ENCODE assay signal across 27 mouse cellular contexts in the genomic region with DNA sequence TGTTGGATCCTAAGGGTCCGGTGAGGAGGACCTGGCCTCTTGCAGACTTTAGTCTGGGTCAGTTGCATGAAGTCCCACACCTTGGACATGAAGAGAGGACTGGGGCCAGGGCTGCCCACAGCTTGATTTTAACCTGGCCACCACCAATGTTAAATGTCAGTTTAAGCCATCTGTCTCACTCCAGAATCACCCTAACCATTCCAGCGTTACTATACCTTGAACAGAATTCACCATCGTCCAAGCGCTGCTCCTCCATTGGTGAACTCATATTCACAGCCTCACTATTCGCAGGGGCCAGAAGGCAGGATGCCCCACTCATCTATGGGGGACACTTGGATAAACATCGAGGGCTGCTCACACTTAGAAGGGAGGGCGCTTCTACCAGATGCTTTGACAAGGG.
"Had no signal": no experiment of that assay in that cellular context is flagged by ENCODE, and none has a peak within 500 bp of the region (broad histone marks: within the 10 kb centered on the region; RNA-seq: fewer than 3 reads in every experiment).

No protein-coding gene starts in this region.

- H3K27me3 ChIP-seq: embryonic facial prominence, embryonic 12.5 days; embryonic facial prominence, embryonic 13.5 days; embryonic facial prominence, embryonic 15.5 days; forebrain, embryonic 12.5 days; forebrain, embryonic 13.5 days; forebrain, embryonic 15.5 days had no signal

- H3K9me3 ChIP-seq: forebrain, embryonic 15.5 days had no signal

- ATAC-seq: forebrain, embryonic 13.5 days; forebrain, embryonic 14.5 days; forebrain, embryonic 15.5 days; forebrain, embryonic 16.5 days; forebrain, postnatal 0 days had no signal

- H3K4me1 ChIP-seq: forebrain, embryonic 15.5 days had no signal

- DNase-seq: cerebellum, adult 2 months; cerebellum, adult 8-10 months; cerebellum, adult 9-10 months; cerebellum, adult 9-11 months; cerebellum, postnatal 10 days; cerebellum, postnatal 14 days; cerebellum, postnatal 25 days; cerebellum, postnatal 36 days; embryo, embryonic 11 days; forebrain, postnatal 0 days; gastrocnemius, adult 2 months; gastrocnemius, postnatal 10 days; gastrocnemius, postnatal 14 days; gastrocnemius, postnatal 25 days; gastrocnemius, postnatal 36 days; heart, adult 2 months had no signal

- H3K4me2 ChIP-seq: embryonic facial prominence, embryonic 12.5 days; embryonic facial prominence, embryonic 13.5 days; embryonic facial prominence, embryonic 15.5 days; forebrain, embryonic 12.5 days; forebrain, embryonic 13.5 days; forebrain, embryonic 15.5 days had no signal

- H3K36me3 ChIP-seq: embryonic facial prominence, embryonic 10.5 days; embryonic facial prominence, embryonic 12.5 days; embryonic facial prominence, embryonic 13.5 days; embryonic facial prominence, embryonic 15.5 days; forebrain, embryonic 10.5 days; forebrain, embryonic 12.5 days; forebrain, embryonic 15.5 days had no signal

- H3K9ac ChIP-seq: embryonic facial prominence, embryonic 12.5 days; embryonic facial prominence, embryonic 13.5 days; embryonic facial prominence, embryonic 15.5 days; forebrain, embryonic 12.5 days; forebrain, embryonic 13.5 days; forebrain, embryonic 15.5 days; forebrain, postnatal 0 days had no signal

- H3K27ac ChIP-seq: embryonic facial prominence, embryonic 10.5 days; embryonic facial prominence, embryonic 12.5 days; embryonic facial prominence, embryonic 13.5 days; embryonic facial prominence, embryonic 15.5 days; forebrain, embryonic 10.5 days; forebrain, embryonic 12.5 days; forebrain, embryonic 13.5 days; forebrain, embryonic 15.5 days; gastrocnemius, adult 2 months; heart, adult 2 months had no signal

- H3K4me3 ChIP-seq: embryonic facial prominence, embryonic 10.5 days; embryonic facial prominence, embryonic 12.5 days; embryonic facial prominence, embryonic 13.5 days; embryonic facial prominence, embryonic 15.5 days; erythroblast, embryonic 14.5 days; forebrain, embryonic 10.5 days; forebrain, embryonic 12.5 days; forebrain, embryonic 13.5 days; forebrain, embryonic 15.5 days; gastrocnemius, adult 2 months; heart, adult 2 months had no signal
